Mouse (Mus musculus) cerebellum, postnatal 36 days (tissue): ENCODE data around the gene Ilk.

Experiments
- DNase-seq, 2 experiments: peaks; one replicate each; pipeline ENCODE4 v3.0.0; 2021 to 2022; ENCODE audit warnings: mixed read lengths in 2 of 2

Ilk gene

GRCm38 (mm10) chr7:105786506-105787284 is 50.3 kb downstream of the Ilk start:
- no peak for DNase-seq

DNA sequence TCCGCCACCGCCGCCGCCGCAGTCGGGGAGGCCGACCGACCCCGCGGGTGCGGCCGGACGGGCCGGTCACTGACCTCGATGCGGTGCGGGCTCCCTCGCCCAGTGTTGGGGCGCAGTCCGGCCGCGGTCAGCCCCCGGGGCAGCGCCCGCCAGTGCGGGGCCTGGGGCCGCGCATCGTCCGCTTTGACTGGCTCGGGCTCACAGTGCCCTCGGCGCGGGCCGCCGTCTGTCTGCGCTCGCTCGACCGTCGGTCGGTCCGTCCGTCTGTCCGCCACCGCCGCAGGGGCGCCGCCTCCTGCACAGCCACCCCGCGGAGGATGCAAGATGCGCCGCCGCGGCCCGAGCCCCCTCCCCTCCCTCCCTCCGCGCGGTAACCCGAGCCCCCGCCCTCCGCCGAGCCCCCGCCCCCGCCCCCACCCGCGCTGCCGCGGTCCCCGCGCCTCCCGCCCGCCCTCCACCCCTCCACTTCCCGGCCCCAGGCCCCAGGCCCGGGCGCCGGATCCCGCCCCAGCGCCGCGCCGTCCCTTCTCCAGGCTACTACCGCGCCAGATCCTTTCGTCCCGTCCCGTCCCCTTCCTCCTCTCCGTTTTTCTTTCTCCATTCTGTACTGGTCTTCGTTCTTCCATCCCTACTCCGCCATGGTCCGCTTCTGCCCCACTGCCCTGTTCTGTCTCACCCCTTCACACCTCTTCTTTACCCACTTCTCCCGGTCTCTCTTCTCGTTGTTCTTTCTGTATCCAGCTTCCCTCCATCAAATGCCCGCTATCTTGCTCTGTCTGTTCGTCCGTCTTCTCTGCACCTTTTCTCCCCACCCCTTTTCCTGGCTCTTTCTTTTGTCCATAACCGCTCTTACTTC is 51.1 kb downstream of the Ilk start, which contains the start of gene Dchs1:
TSS of gene Dchs1 (minus strand) at position 370 of the 856 bp plus-strand sequence.
- no peak for DNase-seq

- DNase-seq = no peak
Measured at GRCm38 (mm10) chr7:105791147-105791546, 54.8 kb downstream of the Ilk start.
